Mouse (Mus musculus) megakaryocyte, embryonic 14.5 days (primary cell): ENCODE data around the gene Tph1. TPM values are rescaled to one million over a fixed set of nuclear protein-coding genes. Genes with fewer than 3 reads are reported as not detected.

Source experiments
- H3K27me3 ChIP-seq: replicated peaks from 2 replicates; pipeline ENCODE3; 2012; ENCODE audit warnings: inconsistent platforms
- H3K36me3 ChIP-seq: replicated peaks from 2 replicates; pipeline ENCODE3; 2012; ENCODE audit warnings: low read length, inconsistent platforms, mixed read lengths
- H3K4me1 ChIP-seq: 2 replicates; pipeline ENCODE4 v1.6.1; 2012; ENCODE audit warnings: inconsistent platforms
- H3K4me3 ChIP-seq: replicated peaks from 2 replicates; pipeline ENCODE3; 2012; ENCODE audit warnings: moderate library complexity, mild to moderate bottlenecking, inconsistent platforms
- H3K9me3 ChIP-seq: 2 replicates; pipeline ENCODE4 v1.6.1; 2012; ENCODE audit warnings: inconsistent platforms
- FLI1 ChIP-seq: IDR thresholded peaks from 2 replicates; pipeline ENCODE4 v1.6.1; 2012; ENCODE audit warnings: low read length, inconsistent platforms, mixed read lengths
- GATA1 ChIP-seq: IDR thresholded peaks from 3 replicates; pipeline ENCODE4 v1.6.1; 2012; ENCODE audit warnings: mixed read lengths, low read length, inconsistent platforms, borderline replicate concordance
- polyA plus RNA-seq: library from polyadenylated mRNA; stranded (reverse); fragments of >175 nt; gene quantifications from 2 replicates; pipeline ENCODE4 v1.2.3, GENCODE M21; 2012; ENCODE audit warnings: low replicate concordance; ENCODE audit not compliant: insufficient read depth

Gene Tph1
- polyA plus RNA-seq, 1 experiment: 0.11 TPM

GRCm38 (mm10) chr7:46648431-46649140 is 23.8 kb downstream of the Tph1 start:
- Histone ChIP-seq H3K4me3 (no peak overlapping the region), H3K36me3 (no peaks in the 10 kb centered on the region), H3K9me3 (no peaks in the 10 kb centered on the region), H3K27me3 (peaks cover 22% of the 10 kb centered on the region), H3K4me1 (peaks cover 46% of the 10 kb centered on the region)
- no peak for TF ChIP-seq FLI1
- TF ChIP-seq GATA1: no peak

DNA sequence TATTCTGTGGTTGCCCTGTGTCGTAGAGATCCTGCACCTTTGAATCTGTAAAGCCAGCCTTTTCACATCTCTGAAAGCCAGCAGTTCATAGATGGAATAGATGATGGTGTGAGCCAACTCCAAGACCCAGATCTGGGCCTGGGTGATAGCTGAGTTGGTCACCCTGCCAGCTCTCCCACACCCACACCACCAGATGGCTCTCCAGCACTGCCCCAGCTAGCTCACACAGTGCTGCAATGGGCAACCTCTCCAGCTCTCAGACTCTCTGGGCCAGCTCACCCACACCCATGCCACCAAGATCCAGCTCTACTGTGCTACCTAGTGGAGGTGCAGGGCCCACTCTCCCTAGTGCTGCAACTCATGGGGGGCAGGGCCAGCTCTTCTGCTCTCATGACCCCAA is 29.2 kb downstream of the Tph1 start:
- H3K9me3 ChIP-seq: no peaks in the 10 kb centered on the region
- peaks cover 43% of the 10 kb centered on the region for H3K27me3 ChIP-seq
- H3K36me3 ChIP-seq: no peaks in the 10 kb centered on the region
- no peak overlapping the region for H3K4me3 ChIP-seq
- no peak for TF ChIP-seq GATA1
- no peak for TF ChIP-seq FLI1
- H3K4me1 ChIP-seq: peaks cover 50% of the 10 kb centered on the region

DNA sequence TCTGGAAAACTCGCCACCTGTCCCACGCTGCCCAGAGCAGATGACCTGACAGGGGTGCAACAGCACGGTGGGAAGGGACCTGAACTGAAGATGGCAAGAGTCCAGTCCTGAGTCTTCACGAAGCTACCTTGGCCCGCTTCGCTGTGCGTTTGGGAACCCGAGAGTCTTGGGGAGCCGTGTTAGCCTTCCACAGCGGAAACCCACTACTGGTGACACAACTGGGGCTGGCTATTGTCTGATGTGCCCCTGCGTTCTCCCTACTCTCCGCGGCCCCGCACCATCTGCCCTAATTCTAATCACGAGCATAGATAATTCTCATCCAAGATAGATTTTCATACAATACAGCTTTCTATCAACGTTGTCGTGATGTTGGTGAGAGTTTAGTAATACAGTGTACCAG is 32.3 kb downstream of the Tph1 start:
- H3K9me3 ChIP-seq: no peaks in the 10 kb centered on the region
- H3K4me1 ChIP-seq: peaks cover 38% of the 10 kb centered on the region
- peaks cover 4% of the 10 kb centered on the region for H3K36me3 ChIP-seq
- peaks cover 30% of the 10 kb centered on the region for H3K27me3 ChIP-seq
- TF ChIP-seq FLI1 (no peak), GATA1 (no peak)
- H3K4me3 ChIP-seq: peak overlapping the region; percentile 95

DNA sequence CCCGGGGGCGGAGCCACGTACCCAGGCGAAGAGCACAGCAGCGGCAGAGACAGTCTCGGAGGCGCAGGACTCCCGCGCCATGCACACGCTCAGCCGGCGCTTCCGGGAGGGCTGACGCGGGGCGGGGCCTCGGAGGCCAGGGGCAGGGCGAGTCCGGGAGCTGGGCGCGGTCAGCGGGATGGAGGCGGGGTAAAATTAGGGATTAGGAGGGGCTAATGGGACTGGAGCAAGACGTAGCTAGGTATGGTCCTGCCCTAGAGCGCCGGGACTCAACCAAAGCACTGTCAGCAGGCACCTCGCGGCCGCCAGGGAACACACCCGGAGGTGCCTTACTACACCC is 32.7 kb downstream of the Tph1 start, which contains the start of gene Sergef:
Gene Sergef, minus strand, starts transcription at position 116 of the 340 bp plus-strand sequence.
- TF ChIP-seq GATA1 (no peak), FLI1 (no peak)
- no peaks in the 10 kb centered on the region for H3K9me3 ChIP-seq

GRCm38 (mm10) chr7:46638889-46639691 is 33.2 kb downstream of the Tph1 start:
- H3K4me3 ChIP-seq: peak overlapping the region; percentile 95
- peaks cover 12% of the 10 kb centered on the region for H3K36me3 ChIP-seq
- no peaks in the 10 kb centered on the region for H3K9me3 ChIP-seq
- peaks cover 37% of the 10 kb centered on the region for H3K4me1 ChIP-seq
- no peak for TF ChIP-seq GATA1
- TF ChIP-seq FLI1: no peak
- peaks cover 27% of the 10 kb centered on the region for H3K27me3 ChIP-seq

More for the DNA sequence above, 32.7 kb downstream of the Tph1 start, which contains the start of gene Sergef:
- Histone ChIP-seq H3K4me3 (peak within 1 kb of the TSS; percentile 95), H3K27me3 (peaks cover 30% of the 10 kb centered on the region), H3K36me3 (peaks cover 6% of the 10 kb centered on the region), H3K4me1 (peaks cover 37% of the 10 kb centered on the region)

GRCm38 (mm10) chr7:46628375-46628975 is 43.9 kb downstream of the Tph1 start:
- TF ChIP-seq FLI1: no peak
- TF ChIP-seq GATA1: no peak
- Histone ChIP-seq H3K36me3 (peaks cover 37% of the 10 kb centered on the region), H3K4me1 (peaks cover 23% of the 10 kb centered on the region)

GRCm38 (mm10) chr7:46623979-46624378 is 48.4 kb downstream of the Tph1 start:
- no peaks in the 10 kb centered on the region for H3K27me3 ChIP-seq
- peaks cover 38% of the 10 kb centered on the region for H3K36me3 ChIP-seq
- no peak overlapping the region for H3K4me3 ChIP-seq
- TF ChIP-seq GATA1 (no peak), FLI1 (no peak)
- H3K4me1 ChIP-seq: peaks cover 18% of the 10 kb centered on the region; the same call in 1 of the 2 replicates
- H3K9me3 ChIP-seq: no peaks in the 10 kb centered on the region

More at GRCm38 (mm10) chr7:46628375-46628975, 43.9 kb downstream of the Tph1 start:
- Histone ChIP-seq H3K27me3 (no peaks in the 10 kb centered on the region), H3K9me3 (no peaks in the 10 kb centered on the region), H3K4me3 (no peak overlapping the region)

DNA sequence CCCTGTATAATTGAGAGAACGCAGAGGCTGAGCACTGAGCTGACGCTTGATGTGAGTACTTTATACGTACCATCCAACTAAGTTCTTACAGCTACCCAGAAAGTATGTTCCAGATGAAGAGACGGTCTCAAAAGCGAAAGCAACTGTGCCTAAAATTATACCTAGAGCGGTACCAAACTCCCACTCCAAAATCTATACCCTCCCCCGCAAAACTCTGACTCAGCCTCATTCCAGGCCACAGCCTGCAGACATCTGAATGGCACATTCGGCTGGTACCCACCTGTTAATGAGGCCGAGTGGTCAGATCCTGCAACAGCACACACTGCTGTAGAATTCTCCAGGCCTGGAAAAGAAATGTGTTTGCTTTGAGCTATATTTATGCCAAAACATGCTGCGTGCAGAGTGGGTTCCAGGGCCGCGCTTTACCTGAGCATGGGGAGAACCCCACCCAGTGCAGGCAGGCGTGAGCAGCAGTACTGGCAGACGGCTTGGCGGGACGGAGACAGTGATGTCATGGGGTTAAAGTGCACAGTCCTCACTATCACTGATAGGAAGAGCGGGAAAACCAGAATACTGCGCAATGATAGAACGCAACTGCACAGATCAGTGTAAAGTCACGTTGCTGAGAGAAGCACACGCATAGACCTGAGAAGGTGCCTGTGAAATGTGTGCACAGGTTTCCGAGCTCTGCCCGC is 53.8 kb downstream of the Tph1 start:
- peaks cover 10% of the 10 kb centered on the region for H3K4me1 ChIP-seq
- peaks cover 54% of the 10 kb centered on the region for H3K36me3 ChIP-seq
- TF ChIP-seq FLI1: no peak
- TF ChIP-seq GATA1: no peak

GRCm38 (mm10) chr7:46616429-46617005 is 55.8 kb downstream of the Tph1 start:
- peaks cover 7% of the 10 kb centered on the region for H3K4me1 ChIP-seq
- TF ChIP-seq FLI1 (no peak), GATA1 (no peak)
- H3K9me3 ChIP-seq: no peaks in the 10 kb centered on the region
- peaks cover 62% of the 10 kb centered on the region for H3K36me3 ChIP-seq
- H3K27me3 ChIP-seq: no peaks in the 10 kb centered on the region
- peak overlapping the region; percentile 16 for H3K4me3 ChIP-seq

More for the DNA sequence above, 53.8 kb downstream of the Tph1 start:
- Histone ChIP-seq H3K9me3 (no peaks in the 10 kb centered on the region), H3K27me3 (no peaks in the 10 kb centered on the region), H3K4me3 (no peak overlapping the region)
